Mouse (Mus musculus) adrenal gland, postnatal 10 days (tissue): ENCODE data around the gene Kcns1. TPM values are rescaled to one million over a fixed set of nuclear protein-coding genes. Genes with fewer than 3 reads are reported as not detected.

Experiments used
- DNase-seq: peaks from one replicate; pipeline ENCODE4 v3.0.0; 2021; ENCODE audit warnings: mixed read lengths
- total RNA-seq, 2 experiments: library from RNA; stranded (reverse); gene quantifications; 2 replicates each; pipeline ENCODE4 v1.2.3; 2021

Gene Kcns1
- total RNA-seq, 2 experiments from 2014 or later: 0.09 to 0.15 TPM

- no peak for DNase-seq
These were observed 47.6 kb downstream of the Kcns1 start for GRCm38 (mm10) chr2:164123169-164123766.

GRCm38 (mm10) chr2:164119503-164119902 lies 51.4 kb downstream of the Kcns1 start:
- DNase-seq: no peak

GRCm38 (mm10) chr2:164115531-164115930 lies 55.4 kb downstream of the Kcns1 start:
- DNase-seq: no peak

- no peak for DNase-seq
These were observed 56.9 kb downstream of the Kcns1 start for GRCm38 (mm10) chr2:164114051-164114450.

Other genes with a start within 250 kb of the Kcns1 start
- 100 to 1,000 TPM; 248 to 255 TPM for gene Ywhab, start 176.2 kb downstream of the Kcns1 start, total RNA-seq
- gene Pabpc1l, start 145.7 kb downstream of the Kcns1 start, total RNA-seq: 1 to 10 TPM; 1.9 to 2.5 TPM
- 10 to 100 TPM; 27.9 to 30.1 TPM for gene Stk4, start 100.8 kb downstream of the Kcns1 start, total RNA-seq
- gene Tomm34, start 99.9 kb downstream of the Kcns1 start, total RNA-seq: 10 to 100 TPM; 24.6 to 29.5 TPM
- gene Wfdc5, start 11.6 kb upstream of the Kcns1 start, total RNA-seq: not detected
- not detected for gene Wfdc12, start 19.5 kb upstream of the Kcns1 start, total RNA-seq
- not detected for gene Wfdc15a, start 29.0 kb upstream of the Kcns1 start, total RNA-seq
- not detected for gene Wfdc15b, start 50.5 kb upstream of the Kcns1 start, total RNA-seq
- gene Svs2, start 67.4 kb upstream of the Kcns1 start, total RNA-seq: not detected
- not detected for gene Svs3b, start 85.5 kb upstream of the Kcns1 start, total RNA-seq
- gene Svs4, start 107.3 kb upstream of the Kcns1 start, total RNA-seq: not detected
- gene Svs3a, start 118.2 kb upstream of the Kcns1 start, total RNA-seq: not detected
- not detected for gene Svs6, start 145.6 kb upstream of the Kcns1 start, total RNA-seq
- under 1 TPM in 1 of 2 experiments, not detected in 1; 0.45 TPM for gene Svs5, start 161.6 kb upstream of the Kcns1 start, total RNA-seq
- 10 to 100 TPM in 1 of 2 experiments, 1 to 10 TPM in 1; 9.1 to 13.2 TPM for gene Slpi, start 218.0 kb upstream of the Kcns1 start, total RNA-seq
- gene Rbpjl, start 232.0 kb upstream of the Kcns1 start, total RNA-seq: under 1 TPM in 1 of 2 experiments, not detected in 1; 0.15 TPM
- gene Matn4, start 234.0 kb upstream of the Kcns1 start, total RNA-seq: 1 to 10 TPM; 2.3 to 2.7 TPM